Mouse (Mus musculus) liver, embryonic 14.5 days (tissue): ENCODE measurements around the gene Mgat4b. TPM values are rescaled to one million over a fixed set of nuclear protein-coding genes. Genes with fewer than 3 reads are reported as not detected.

Source experiments
- ATAC-seq: fragments of 200-750 bp; cut with Nextera tagmentation; 2 replicates; pipeline ENCODE4 v1.8.0; 2017; ENCODE audit warnings: moderate number of reproducible peaks, mild to moderate bottlenecking, moderate library complexity; ENCODE audit not compliant: insufficient read depth
- DNase-seq, 3 experiments: peaks; one replicate each; pipeline ENCODE4 v3.0.0-alpha.2; 2012 to 2013; ENCODE audit warnings: low read depth in 3 of 3, low spot score in 3 of 3
- H3K27ac ChIP-seq: fragments of 300-500 bp; sonication (generic); 2 replicates; pipeline ENCODE4 v1.5.1; 2014; ENCODE audit warnings: moderate library complexity, mild to moderate bottlenecking, control low read depth, inconsistent platforms
- H3K27me3 ChIP-seq: fragments of 300-500 bp; sonication (generic); 2 replicates; pipeline ENCODE4 v1.6.1; 2014; ENCODE audit warnings: mild to moderate bottlenecking, low read length, moderate library complexity; ENCODE audit not compliant: control insufficient read depth, insufficient read depth
- H3K36me3 ChIP-seq: fragments of 300-500 bp; sonication (generic); replicated peaks from 2 replicates; pipeline ENCODE4 v1.6.1; 2014; ENCODE audit warnings: low read depth; ENCODE audit not compliant: control insufficient read depth, insufficient read depth
- H3K4me1 ChIP-seq, 2 experiments: fragments of 200-500 bp in 1 of 2; fragments of 300-500 bp in 1 of 2; sonication (generic) in 1 of 2; replicated peaks; 2 replicates each; pipeline ENCODE4 v1.6.1; 2012 to 2014; ENCODE audit warnings: antibody characterized with exemption in 1 of 2, inconsistent platforms in 1 of 2, low read length in 1 of 2; ENCODE audit not compliant: control insufficient read depth in 2 of 2, insufficient read depth in 2 of 2
- H3K4me2 ChIP-seq: fragments of 300-500 bp; sonication (generic); 2 replicates; pipeline ENCODE4 v1.6.1; 2014; ENCODE audit warnings: low read depth, mild to moderate bottlenecking, control low read depth, moderate library complexity
- H3K4me3 ChIP-seq, 2 experiments: fragments of 200-500 bp in 1 of 2; fragments of 300-500 bp in 1 of 2; sonication (generic) in 1 of 2; 2 replicates each; pipeline ENCODE4 v1.5.1; 2012 to 2014; ENCODE audit warnings: low read depth in 2 of 2, low read length in 2 of 2, mild to moderate bottlenecking in 2 of 2, control low read depth in 1 of 2, inconsistent platforms in 1 of 2, moderate library complexity in 1 of 2; ENCODE audit not compliant: insufficient read depth in 1 of 2
- H3K9ac ChIP-seq: fragments of 300-500 bp; sonication (generic); replicated peaks from 2 replicates; pipeline ENCODE4 v1.6.1; 2014; ENCODE audit warnings: mild to moderate bottlenecking, control low read depth, moderate library complexity
- H3K9me3 ChIP-seq: fragments of 300-500 bp; sonication (generic); 2 replicates; pipeline ENCODE4 v1.6.1; 2016; ENCODE audit warnings: low read length, mixed read lengths; ENCODE audit not compliant: control insufficient read depth
- CTCF ChIP-seq: IDR thresholded peaks from 2 replicates; pipeline ENCODE4 v1.5.1; 2016; ENCODE audit warnings: antibody characterized with exemption, low read depth, control low read depth
- EP300 ChIP-seq: IDR thresholded peaks from 2 replicates; pipeline ENCODE4 v1.6.1; 2016; ENCODE audit warnings: antibody characterized with exemption, low read depth
- WGBS: fragments of 180-500 bp; shearing (Covaris S2); extraction: QIAGEN DNeasy Blood & Tissue Kit; methylation state at CpG from one replicate; pipeline ENCODE4 v1.1.7; 2014; ENCODE audit not compliant: insufficient replicate concordance; 5-methylcytosine and 5-hydroxymethylcytosine counted together
- polyA plus RNA-seq, 2 experiments: library from polyadenylated mRNA; depleted of rRNA in 1 of 2; stranded (reverse) in 1 of 2; unstranded in 1 of 2; fragments of >200 nt; fragmentation: Nextera tagmentation in 1 of 2; extraction: Ambion mirVana in 1 of 2; gene quantifications; 2 replicates each; pipeline versions ENCODE4 v1.2.1 to v1.2.3; 2012 to 2014

The Mgat4b gene
- polyA plus RNA-seq, 2 experiments, result 5.7 to 14.8 TPM

DNA sequence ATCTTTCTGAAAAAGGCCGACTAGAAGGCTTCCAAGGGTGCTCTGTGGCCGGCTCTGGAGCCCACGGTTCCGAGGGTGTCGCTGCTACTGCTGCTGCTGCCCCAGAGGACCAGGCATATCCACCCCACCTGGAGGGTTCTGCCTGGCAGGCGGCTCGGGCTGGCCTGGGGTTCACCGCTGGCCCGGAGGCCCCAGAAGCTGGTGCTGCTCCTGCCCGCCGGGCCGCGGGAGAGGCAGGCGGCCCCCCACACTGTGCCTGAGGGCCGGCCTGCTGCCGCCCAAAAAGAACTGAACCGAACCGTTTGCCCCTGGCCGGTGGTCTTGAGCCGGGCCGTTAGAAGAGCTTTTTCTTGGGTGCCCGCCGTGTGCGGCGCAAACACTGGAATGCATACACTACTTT is 23.9 kb downstream of the Mgat4b start:
- Histone ChIP-seq H3K4me3 (no peak overlapping the region), H3K36me3 (peaks cover 37% of the 10 kb centered on the region), H3K9ac (no peak overlapping the region), H3K4me2 (no peak overlapping the region), H3K9me3 (no peaks in the 10 kb centered on the region), H3K27ac (no peak overlapping the region), H3K4me1 (peaks cover 23% of the 10 kb centered on the region in 2 experiments), H3K27me3 (no peaks in the 10 kb centered on the region; the same call in 1 of the 2 replicates)
- 91% methylated on average over 25 of the region's 25 CpGs for WGBS
- ATAC-seq (no peak), DNase-seq (no peak)
- TF ChIP-seq CTCF (no peak), EP300 (no peak)

DNA sequence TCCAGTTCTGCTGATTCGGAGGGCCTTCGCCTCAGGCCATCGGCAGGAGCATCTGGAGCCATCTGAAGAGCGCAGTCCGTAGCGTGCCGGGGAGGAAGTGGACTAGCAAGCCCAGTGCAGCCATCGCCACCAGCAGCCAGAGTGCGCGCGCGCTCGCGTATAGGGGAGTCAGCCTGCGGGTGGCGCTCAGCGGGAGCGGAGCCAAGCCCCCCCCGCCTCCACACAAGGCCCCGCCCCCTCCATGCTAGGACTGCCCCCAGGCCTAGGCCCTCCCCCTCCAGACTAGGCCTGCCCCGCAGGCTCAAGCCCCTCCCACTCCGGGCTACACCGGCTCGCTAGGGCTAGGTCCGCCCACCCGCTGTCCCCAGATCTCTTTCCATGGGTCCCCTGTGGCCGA is 25.8 kb downstream of the Mgat4b start:
- ATAC-seq (peak; percentile 92), DNase-seq (peak; percentile 79 to 82 (median 80))
- Histone ChIP-seq H3K9ac (peak overlapping the region; percentile 59), H3K4me3 (peak overlapping the region; percentile 62 to 77), H3K9me3 (no peaks in the 10 kb centered on the region), H3K36me3 (peaks cover 32% of the 10 kb centered on the region), H3K27me3 (no peaks in the 10 kb centered on the region; the same call in 1 of the 2 replicates), H3K4me2 (peak overlapping the region; percentile 100), H3K4me1 (peaks cover 23 to 25% of the 10 kb centered on the region in 2 experiments), H3K27ac (no peak overlapping the region)
- under 1% methylated on average over 25 of the region's 27 CpGs for WGBS
- no peak for TF ChIP-seq EP300
- peak; percentile 74 for TF ChIP-seq CTCF

- ATAC-seq (peak; percentile 59), DNase-seq (no peak)
- Histone ChIP-seq H3K36me3 (peaks cover 27% of the 10 kb centered on the region), H3K4me1 (peaks cover 23 to 25% of the 10 kb centered on the region in 2 experiments), H3K4me3 (peak overlapping the region; percentile 62 to 77), H3K9me3 (no peaks in the 10 kb centered on the region), H3K27me3 (no peaks in the 10 kb centered on the region; the same call in 1 of the 2 replicates), H3K4me2 (peak overlapping the region; percentile 100), H3K9ac (peak overlapping the region; percentile 59), H3K27ac (no peak overlapping the region)
- TF ChIP-seq CTCF (no peak), EP300 (no peak)
- 2% methylated on average over 66 of the region's 66 CpGs for WGBS
These were observed 26.5 kb downstream of the Mgat4b start for GRCm38 (mm10) chr11:50236937-50237835.

- no peak for DNase-seq
- Histone ChIP-seq H3K36me3 (peaks cover 17% of the 10 kb centered on the region), H3K4me3 (peak within 1 kb of the TSS; percentile 62 to 77; a peak in 2 of 4 replicates), H3K9me3 (no peaks in the 10 kb centered on the region), H3K4me1 (peaks cover 23 to 25% of the 10 kb centered on the region in 2 experiments), H3K4me2 (peak within 1 kb of the TSS; percentile 100), H3K9ac (no peak within 1 kb of the TSS), H3K27ac (no peak within 1 kb of the TSS), H3K27me3 (no peaks in the 10 kb centered on the region; the same call in 1 of the 2 replicates)
- ATAC-seq, result peak; percentile 27; the same call in 1 of the 2 replicates
- 6% methylated on average over 10 of the region's 10 CpGs for WGBS
- TF ChIP-seq CTCF, result no peak
- TF ChIP-seq EP300, result no peak
These were observed 27.6 kb downstream of the Mgat4b start, which contains the start of gene Ltc4s for GRCm38 (mm10) chr11:50238324-50238723. Gene Ltc4s (minus strand): TSS chr11:50238616.
